ENCODE assay signal across 14 mouse cellular contexts in genomic region chr19:10723084-10723483, GRCm38 (mm10). TPM values are rescaled to one million over a fixed set of nuclear protein-coding genes. Genes with fewer than 3 reads are reported as not detected.
DNase-seq lines count a peak whose midpoint lies in the region; ATAC-seq and TF ChIP-seq lines count a peak whose summit lies in the region.
"Had no signal": no experiment of that assay in that cellular context is flagged by ENCODE, and none has a peak within 500 bp of the region (broad histone marks: within the 10 kb centered on the region; RNA-seq: fewer than 3 reads in every experiment).

No protein-coding gene starts in this region.

- no peak overlapping the region for H3K4me2 ChIP-seq in forebrain, embryonic 16.5 days (ENCODE audit: low read length)
- no peak overlapping the region for H3K4me2 ChIP-seq in forebrain, embryonic 14.5 days (ENCODE audit: low read length)
- no peak overlapping the region for H3K4me2 ChIP-seq in kidney, embryonic 14.5 days (replicated peaks; ENCODE audit: low read depth, low read length)
- H3K4me2 ChIP-seq in embryonic facial prominence, embryonic 13.5 days, result peak overlapping the region; percentile 14; the same call in 1 of the 2 replicates
- H3K4me2 ChIP-seq in neural tube, embryonic 15.5 days, result no peak overlapping the region
- H3K4me2 ChIP-seq: intestine, embryonic 15.5 days had no signal

- DNase-seq in forebrain, embryonic 14.5 days (ENCODE audit: low spot score), result no peak
- no peak for DNase-seq in kidney, adult 8-10 months
- peak; percentile 19 for DNase-seq in naive thymus-derived CD4-positive, alpha-beta T cell, adult 2 months (ENCODE audit: low read depth)
- no peak for DNase-seq in lung, adult 2 months
- DNase-seq: adrenal gland, postnatal 25 days; gastrocnemius, postnatal 36 days; liver had no signal

- no peak for ATAC-seq in forebrain, embryonic 16.5 days
- ATAC-seq in forebrain, embryonic 14.5 days, result no peak
- ATAC-seq in kidney, embryonic 14.5 days (ENCODE audit: low FRiP score, low TSS enrichment), result peak; percentile 48
- ATAC-seq in embryonic facial prominence, embryonic 13.5 days (ENCODE audit: insufficient number of reproducible peaks, insufficient read depth, low FRiP score, low TSS enrichment, low read depth), result no peak
- ATAC-seq in neural tube, embryonic 15.5 days (ENCODE audit: low FRiP score), result no peak
- ATAC-seq: intestine, embryonic 15.5 days; lung, postnatal 0 days had no signal

- WGBS in forebrain, embryonic 16.5 days, result 18% methylated on average over 13 of the region's 13 CpGs
- WGBS in forebrain, embryonic 14.5 days, result 21% methylated on average over 13 of the region's 13 CpGs
- WGBS in kidney, embryonic 14.5 days, result 11% methylated on average over 13 of the region's 13 CpGs
- WGBS in embryonic facial prominence, embryonic 13.5 days, result 24% methylated on average over 13 of the region's 13 CpGs
- 23% methylated on average over 13 of the region's 13 CpGs for WGBS in neural tube, embryonic 15.5 days
- 28% methylated on average over 13 of the region's 13 CpGs for WGBS in lung, adult 2 months

- H3K9ac ChIP-seq in forebrain, embryonic 16.5 days (replicated peaks; ENCODE audit: low read depth, low read length), result 0 out of 2 replicates have a peak overlapping the region, but pooled peaks have one; percentile 18
- H3K9ac ChIP-seq in forebrain, embryonic 14.5 days (ENCODE audit: low read length), result no peak overlapping the region
- no peak overlapping the region; the same call in 1 of the 2 replicates for H3K9ac ChIP-seq in kidney, embryonic 14.5 days (ENCODE audit: low read depth, low read length)
- H3K9ac ChIP-seq in embryonic facial prominence, embryonic 13.5 days, result peak overlapping the region; percentile 52
- H3K9ac ChIP-seq in neural tube, embryonic 15.5 days (replicated peaks), result no peak overlapping the region
- H3K9ac ChIP-seq: intestine, embryonic 15.5 days had no signal

- no peak overlapping the region for H3K27ac ChIP-seq in forebrain, embryonic 16.5 days (ENCODE audit: low read length)
- H3K27ac ChIP-seq in forebrain, embryonic 14.5 days (ENCODE audit: low read depth, low read length), result no peak overlapping the region
- H3K27ac ChIP-seq in kidney, embryonic 14.5 days (ENCODE audit: low read depth, low read length), result no peak overlapping the region
- peak overlapping the region; percentile 73 for H3K27ac ChIP-seq in embryonic facial prominence, embryonic 13.5 days
- H3K27ac ChIP-seq in neural tube, embryonic 15.5 days (replicated peaks), result no peak overlapping the region
- H3K27ac ChIP-seq: intestine, embryonic 15.5 days had no signal

- H3K36me3 ChIP-seq in forebrain, embryonic 16.5 days (ENCODE audit: control insufficient read depth, insufficient read depth), result no peaks in the 10 kb centered on the region
- no peaks in the 10 kb centered on the region for H3K36me3 ChIP-seq in forebrain, embryonic 14.5 days (ENCODE audit: control insufficient read depth, insufficient read depth, low read length)
- no peaks in the 10 kb centered on the region for H3K36me3 ChIP-seq in kidney, embryonic 14.5 days (ENCODE audit: control insufficient read depth, insufficient read depth, low read length)
- H3K36me3 ChIP-seq in embryonic facial prominence, embryonic 13.5 days, result no peaks in the 10 kb centered on the region
- H3K36me3 ChIP-seq in neural tube, embryonic 15.5 days, result no peaks in the 10 kb centered on the region
- H3K36me3 ChIP-seq: intestine, embryonic 15.5 days had no signal

- no peak for TF ChIP-seq CTCF in lung, adult 2 months (IDR thresholded peaks at IDR 0.05; ENCODE audit: insufficient read depth, low read length)

- no peaks in the 10 kb centered on the region for H3K27me3 ChIP-seq in forebrain, embryonic 16.5 days (replicated peaks; ENCODE audit: control insufficient read depth, insufficient read depth, low read length)
- H3K27me3 ChIP-seq in forebrain, embryonic 14.5 days (replicated peaks; ENCODE audit: control insufficient read depth, insufficient read depth, low read length), result no peaks in the 10 kb centered on the region
- no peaks in the 10 kb centered on the region for H3K27me3 ChIP-seq in kidney, embryonic 14.5 days (ENCODE audit: control insufficient read depth, insufficient read depth, low read length)
- peaks cover 4% of the 10 kb centered on the region; the same call in 1 of the 2 replicates for H3K27me3 ChIP-seq in embryonic facial prominence, embryonic 13.5 days
- no peaks in the 10 kb centered on the region for H3K27me3 ChIP-seq in neural tube, embryonic 15.5 days (replicated peaks)
- H3K27me3 ChIP-seq: intestine, embryonic 15.5 days had no signal

- H3K4me1 ChIP-seq in forebrain, embryonic 16.5 days (replicated peaks; ENCODE audit: control insufficient read depth, insufficient read depth, low read length), result no peaks in the 10 kb centered on the region; the same call in 1 of the 2 replicates
- H3K4me1 ChIP-seq in forebrain, embryonic 14.5 days (ENCODE audit: control insufficient read depth, insufficient read depth, low read length), result peaks cover 5% of the 10 kb centered on the region
- peaks cover 16% of the 10 kb centered on the region for H3K4me1 ChIP-seq in kidney, embryonic 14.5 days (ENCODE audit: control insufficient read depth, insufficient read depth, low read length)
- H3K4me1 ChIP-seq in embryonic facial prominence, embryonic 13.5 days, result peaks cover 29% of the 10 kb centered on the region
- H3K4me1 ChIP-seq in neural tube, embryonic 15.5 days, result peaks cover 28% of the 10 kb centered on the region
- H3K4me1 ChIP-seq in lung, adult 2 months (ENCODE audit: control insufficient read depth, insufficient read depth, low read length), result no peaks in the 10 kb centered on the region; the same call in 1 of the 2 replicates

- TF ChIP-seq POLR2A in lung, adult 2 months (IDR thresholded peaks at IDR 0.05; ENCODE audit: borderline replicate concordance, extremely low read depth, low read depth, low read length), result no peak

- H3K9me3 ChIP-seq in forebrain, embryonic 16.5 days (ENCODE audit: control insufficient read depth, low read length), result no peaks in the 10 kb centered on the region
- H3K9me3 ChIP-seq in forebrain, embryonic 14.5 days (replicated peaks; ENCODE audit: control insufficient read depth, low read length), result no peaks in the 10 kb centered on the region
- no peaks in the 10 kb centered on the region for H3K9me3 ChIP-seq in kidney, embryonic 14.5 days (ENCODE audit: control insufficient read depth, low read length)
- no peaks in the 10 kb centered on the region for H3K9me3 ChIP-seq in embryonic facial prominence, embryonic 13.5 days
- no peaks in the 10 kb centered on the region for H3K9me3 ChIP-seq in neural tube, embryonic 15.5 days (replicated peaks)
- H3K9me3 ChIP-seq: intestine, embryonic 15.5 days had no signal

- no peak overlapping the region for H3K4me3 ChIP-seq in forebrain, embryonic 16.5 days (replicated peaks; ENCODE audit: low read length)
- no peak overlapping the region for H3K4me3 ChIP-seq in forebrain, embryonic 14.5 days (ENCODE audit: low read depth, low read length)
- no peak overlapping the region for H3K4me3 ChIP-seq in kidney, embryonic 14.5 days (ENCODE audit: low read length)
- no peak overlapping the region for H3K4me3 ChIP-seq in embryonic facial prominence, embryonic 13.5 days
- no peak overlapping the region for H3K4me3 ChIP-seq in neural tube, embryonic 15.5 days (replicated peaks)
- no peak overlapping the region for H3K4me3 ChIP-seq in lung, adult 2 months (replicated peaks; ENCODE audit: extremely low read depth, low read depth, low read length)
- H3K4me3 ChIP-seq: intestine, embryonic 15.5 days had no signal

RNA-seq across cellular contexts. Expression of gene Cd5, which starts 15.7 kb away (rescaled TPM):
- 0.06 and 0.10 TPM in 2 replicates for polyA plus RNA-seq in forebrain, embryonic 16.5 days (2015; fragmentation: Nextera tagmentation; extraction: Ambion mirVana)
- polyA plus RNA-seq in forebrain, embryonic 14.5 days (2014; fragmentation: Nextera tagmentation; extraction: Ambion mirVana), result 0.29 TPM in 1 of 2 replicates, not detected in the other
- 0.46 and 0.61 TPM in 2 replicates for polyA plus RNA-seq in kidney, embryonic 14.5 days (2014; fragmentation: Nextera tagmentation; extraction: Ambion mirVana)
- 0.41 and 0.42 TPM in 2 replicates for polyA plus RNA-seq in embryonic facial prominence, embryonic 13.5 days (2015; fragmentation: Nextera tagmentation; extraction: Ambion mirVana)
- 0.08 and 1.3 TPM in 2 replicates for polyA plus RNA-seq in neural tube, embryonic 15.5 days (2015; fragmentation: Nextera tagmentation; extraction: Ambion mirVana)
- 2.4 and 4.4 TPM in 2 replicates for polyA plus RNA-seq in lung, adult 2 months (2012; rRNA removed)

RNA-seq across cellular contexts. Expression of gene Vps37c, which starts 34.5 kb away (rescaled TPM):
- 38.3 and 40.5 TPM in 2 replicates for polyA plus RNA-seq in forebrain, embryonic 16.5 days (2015; fragmentation: Nextera tagmentation; extraction: Ambion mirVana)
- 31.9 and 36.4 TPM in 2 replicates for polyA plus RNA-seq in forebrain, embryonic 14.5 days (2014; fragmentation: Nextera tagmentation; extraction: Ambion mirVana)
- polyA plus RNA-seq in kidney, embryonic 14.5 days (2014; fragmentation: Nextera tagmentation; extraction: Ambion mirVana), result 18.9 and 31.7 TPM in 2 replicates
- polyA plus RNA-seq in embryonic facial prominence, embryonic 13.5 days (2015; fragmentation: Nextera tagmentation; extraction: Ambion mirVana), result 36.4 and 36.8 TPM in 2 replicates
- polyA plus RNA-seq in neural tube, embryonic 15.5 days (2015; fragmentation: Nextera tagmentation; extraction: Ambion mirVana), result 28.7 and 30.3 TPM in 2 replicates
- 33.0 and 39.3 TPM in 2 replicates for polyA plus RNA-seq in lung, adult 2 months (2012; rRNA removed)

RNA-seq across cellular contexts. Expression of gene Pga5, which starts 45.2 kb away (rescaled TPM):
- not detected in 2 replicates for polyA plus RNA-seq in forebrain, embryonic 16.5 days (2015; fragmentation: Nextera tagmentation; extraction: Ambion mirVana)
- polyA plus RNA-seq in forebrain, embryonic 14.5 days (2014; fragmentation: Nextera tagmentation; extraction: Ambion mirVana), result not detected in 2 replicates
- not detected in 2 replicates for polyA plus RNA-seq in kidney, embryonic 14.5 days (2014; fragmentation: Nextera tagmentation; extraction: Ambion mirVana)
- polyA plus RNA-seq in embryonic facial prominence, embryonic 13.5 days (2015; fragmentation: Nextera tagmentation; extraction: Ambion mirVana), result not detected in 2 replicates
- polyA plus RNA-seq in neural tube, embryonic 15.5 days (2015; fragmentation: Nextera tagmentation; extraction: Ambion mirVana), result not detected in 2 replicates
- polyA plus RNA-seq in lung, adult 2 months (2012; rRNA removed), result not detected in 2 replicates
- polyA plus RNA-seq: lung, postnatal 0 days; spleen, adult 2 months had no signal

Comparison
In these comparisons a context has a peak if more than half of its experiments do, and no peak if none do; other contexts are left out.
1. H3K9ac ChIP-seq: peak in forebrain, embryonic 16.5 days (single experiment) and embryonic facial prominence, embryonic 13.5 days (single experiment); none in forebrain, embryonic 14.5 days (single experiment), kidney, embryonic 14.5 days (single experiment) and neural tube, embryonic 15.5 days (single experiment).